Mouse (Mus musculus) forebrain, embryonic 13.5 days (tissue): Measurements from ENCODE around the gene Xpo5. TPM values are rescaled to one million over a fixed set of nuclear protein-coding genes. Genes with fewer than 3 reads are reported as not detected.

Experiments
- ATAC-seq: fragments of 200-750 bp; cut with Nextera tagmentation; 2 replicates; pipeline ENCODE4 v1.8.0; 2017
- H3K27ac ChIP-seq: fragments of 300-500 bp; sonication (generic); 2 replicates; pipeline ENCODE4 v1.5.1; 2015; ENCODE audit warnings: inconsistent platforms, mild to moderate bottlenecking, moderate library complexity
- H3K27me3 ChIP-seq: fragments of 300-500 bp; sonication (generic); 2 replicates; pipeline ENCODE4 v1.6.1; 2015; ENCODE audit warnings: mild to moderate bottlenecking, inconsistent platforms
- H3K36me3 ChIP-seq: fragments of 300-500 bp; sonication (generic); 2 replicates; pipeline ENCODE4 v1.6.1; 2015; ENCODE audit warnings: mild to moderate bottlenecking, inconsistent platforms; ENCODE audit not compliant: poor library complexity, severe bottlenecking
- H3K4me1 ChIP-seq: fragments of 300-500 bp; sonication (generic); 2 replicates; pipeline ENCODE4 v1.6.1; 2015; ENCODE audit warnings: inconsistent platforms
- H3K4me2 ChIP-seq: fragments of 300-500 bp; sonication (generic); 2 replicates; pipeline ENCODE4 v1.6.1; 2015; ENCODE audit warnings: inconsistent platforms, mild to moderate bottlenecking, moderate library complexity
- H3K4me3 ChIP-seq: fragments of 300-500 bp; sonication (generic); 2 replicates; pipeline ENCODE4 v1.5.1; 2015; ENCODE audit warnings: mild to moderate bottlenecking, inconsistent platforms
- H3K9ac ChIP-seq: fragments of 300-500 bp; sonication (generic); 2 replicates; pipeline ENCODE4 v1.6.1; 2015; ENCODE audit warnings: mild to moderate bottlenecking, inconsistent platforms
- H3K9me3 ChIP-seq: fragments of 300-500 bp; sonication (generic); replicated peaks from 2 replicates; pipeline ENCODE4 v1.6.1; 2016; ENCODE audit warnings: inconsistent platforms
- WGBS: fragments of 180-500 bp; shearing (Covaris S2); methylation state at CpG from one replicate; pipeline ENCODE4 v1.1.7; 2015; 5-methylcytosine and 5-hydroxymethylcytosine counted together
- microRNA counts: library from miRNA; unstranded; fragments of <30 nt; microRNA quantifications from one replicate; lab custom pipeline; 2016
- microRNA-seq: library from miRNA; unstranded; fragments of <30 nt; microRNA quantifications from one replicate; pipeline ENCODE4, GENCODE M21; 2016
- polyA plus RNA-seq: library from polyadenylated mRNA; unstranded; fragments of >200 nt; fragmentation: Nextera tagmentation; extraction: Ambion mirVana; gene quantifications from 2 replicates; pipeline ENCODE4 v1.2.1, GENCODE M21; 2015

Gene Xpo5
- polyA plus RNA-seq, 1 experiment from 2014 or later = 45.0 TPM

- peaks cover 32% of the 10 kb centered on the region for H3K36me3 ChIP-seq
- WGBS = 94% methylated on average over 12 of the region's 12 CpGs
Measured at GRCm38 (mm10) chr17:46278011-46278765, 75.6 kb downstream of the Xpo5 start.

GRCm38 (mm10) chr17:46282483-46283123, 80.0 kb downstream of the Xpo5 start, which contains the start of gene Tjap1:
Gene Tjap1 (minus strand): TSS chr17:46283026.
- H3K27me3 ChIP-seq = no peaks in the 10 kb centered on the region
- H3K9me3 ChIP-seq = no peaks in the 10 kb centered on the region
- peak within 1 kb of the TSS; percentile 99 for H3K4me2 ChIP-seq
- peak within 1 kb of the TSS; percentile 69; the same call in 1 of the 2 replicates for H3K27ac ChIP-seq
- peak within 1 kb of the TSS; percentile 75 for H3K4me3 ChIP-seq
- under 1% methylated on average over 37 of the region's 37 CpGs for WGBS
- H3K4me1 ChIP-seq = peaks cover 21% of the 10 kb centered on the region
- peak; percentile 99 for ATAC-seq
- peak within 1 kb of the TSS; percentile 87 for H3K9ac ChIP-seq
- H3K36me3 ChIP-seq = peaks cover 24% of the 10 kb centered on the region

More at GRCm38 (mm10) chr17:46278011-46278765, 75.6 kb downstream of the Xpo5 start:
- Histone ChIP-seq H3K27me3 (no peaks in the 10 kb centered on the region), H3K4me1 (peaks cover 15% of the 10 kb centered on the region), H3K9ac (no peak overlapping the region), H3K4me2 (no peak overlapping the region), H3K4me3 (no peak overlapping the region), H3K9me3 (no peaks in the 10 kb centered on the region), H3K27ac (no peak overlapping the region)
- no peak for ATAC-seq

- Histone ChIP-seq H3K4me1 (peaks cover 25% of the 10 kb centered on the region), H3K4me3 (peak overlapping the region; percentile 75), H3K9me3 (no peaks in the 10 kb centered on the region), H3K27me3 (no peaks in the 10 kb centered on the region), H3K36me3 (peaks cover 21% of the 10 kb centered on the region; the same call in 1 of the 2 replicates), H3K4me2 (peak overlapping the region; percentile 99), H3K9ac (no peak overlapping the region; the same call in 1 of the 2 replicates), H3K27ac (no peak overlapping the region)
- 23% methylated on average over 9 of the region's 9 CpGs for WGBS
- no peak; the same call in 1 of the 2 replicates for ATAC-seq
Measured at GRCm38 (mm10) chr17:46283140-46283539, 80.6 kb downstream of the Xpo5 start.

DNA sequence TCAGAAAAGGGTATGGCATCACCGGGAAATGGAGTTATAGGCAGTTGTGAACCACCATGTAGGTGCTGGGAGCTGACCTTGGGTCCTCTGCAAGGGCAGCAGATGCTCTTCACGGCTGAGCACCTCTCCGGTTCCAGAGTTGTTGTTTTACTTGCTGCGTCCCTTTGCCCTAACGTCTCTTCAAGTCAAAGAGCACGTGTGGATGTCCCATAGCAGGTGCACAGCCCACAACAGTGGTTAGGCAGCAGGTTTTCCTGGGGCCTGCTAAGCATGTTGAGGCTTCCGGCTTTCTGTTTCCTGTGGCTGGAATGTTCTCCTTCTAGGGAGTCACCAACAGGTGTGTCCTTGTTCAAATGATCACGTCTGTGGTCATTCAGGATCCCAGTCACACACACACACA, 81.3 kb downstream of the Xpo5 start:
- 86% methylated on average over 8 of the region's 8 CpGs for WGBS
- no peaks in the 10 kb centered on the region for H3K9me3 ChIP-seq
- H3K4me2 ChIP-seq = no peak overlapping the region
- no peak overlapping the region for H3K27ac ChIP-seq
- peaks cover 13% of the 10 kb centered on the region; the same call in 1 of the 2 replicates for H3K36me3 ChIP-seq
- no peak for ATAC-seq
- peaks cover 25% of the 10 kb centered on the region for H3K4me1 ChIP-seq
- H3K27me3 ChIP-seq = no peaks in the 10 kb centered on the region
- no peak overlapping the region for H3K9ac ChIP-seq
- no peak overlapping the region for H3K4me3 ChIP-seq

- Histone ChIP-seq H3K9me3 (no peaks in the 10 kb centered on the region), H3K4me3 (no peak overlapping the region), H3K27ac (no peak overlapping the region), H3K27me3 (0 out of 2 replicates have a peak, but pooled peaks cover 4% of the 10 kb centered on the region), H3K36me3 (peaks cover 7% of the 10 kb centered on the region; the same call in 1 of the 2 replicates), H3K9ac (0 out of 2 replicates have a peak overlapping the region, but pooled peaks have one; percentile 16), H3K4me2 (no peak overlapping the region), H3K4me1 (peaks cover 25% of the 10 kb centered on the region)
- ATAC-seq = no peak
- 63% methylated on average over 7 of the region's 7 CpGs for WGBS
Measured at GRCm38 (mm10) chr17:46284653-46285052, 82.1 kb downstream of the Xpo5 start.

- Histone ChIP-seq H3K36me3 (no peaks in the 10 kb centered on the region), H3K9me3 (no peaks in the 10 kb centered on the region), H3K27me3 (0 out of 2 replicates have a peak, but pooled peaks cover 6% of the 10 kb centered on the region), H3K4me2 (no peak overlapping the region), H3K9ac (no peak overlapping the region), H3K27ac (no peak overlapping the region), H3K4me3 (no peak overlapping the region), H3K4me1 (peaks cover 25% of the 10 kb centered on the region)
- WGBS = 77% methylated on average over 6 of the region's 6 CpGs
- no peak for ATAC-seq
Measured at GRCm38 (mm10) chr17:46285407-46285806, 82.8 kb downstream of the Xpo5 start.

DNA sequence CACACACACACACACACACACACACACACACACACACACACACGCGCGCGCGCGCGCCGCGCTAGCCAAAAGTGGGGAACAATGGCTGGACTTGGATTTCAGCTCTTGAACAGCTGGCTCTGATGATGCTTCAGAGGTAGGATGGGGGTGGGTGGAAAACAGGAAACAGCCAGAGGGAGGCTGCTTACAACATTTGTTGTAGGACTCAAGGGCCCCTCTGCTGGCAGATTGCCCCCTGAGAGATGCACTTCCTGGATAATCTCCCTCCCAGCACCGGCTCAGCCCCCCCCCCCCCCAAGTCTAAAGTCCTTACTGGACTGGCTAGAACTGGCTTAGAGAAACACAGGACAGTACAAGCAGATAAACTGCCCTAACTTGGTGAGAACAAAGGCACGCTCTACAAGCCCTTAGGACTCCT, 85.1 kb downstream of the Xpo5 start:
- Histone ChIP-seq H3K27ac (no peak overlapping the region), H3K4me1 (peaks cover 11% of the 10 kb centered on the region), H3K36me3 (no peaks in the 10 kb centered on the region), H3K9me3 (no peaks in the 10 kb centered on the region), H3K4me3 (no peak overlapping the region), H3K9ac (0 out of 2 replicates have a peak overlapping the region, but pooled peaks have one; percentile 6), H3K4me2 (no peak overlapping the region), H3K27me3 (0 out of 2 replicates have a peak, but pooled peaks cover 12% of the 10 kb centered on the region)
- no peak for ATAC-seq
- 53% methylated on average over 5 of the region's 11 CpGs for WGBS

MicroRNAs within 50 kb of the gene (microRNA counts, 519-probe panel; counts per million panel counts)
- microRNA mmu-miR-693-3p (lab: Ali Mortazavi, UCI) (177 counts per million, percentile 53 among the panel's probes with 10 or more counts), microRNA mmu-miR-693-5p (lab: Ali Mortazavi, UCI) (177 counts per million, percentile 53 among the panel's probes with 10 or more counts)

Small RNA genes within 50 kb of the gene (microRNA-seq; reads per million reads assigned to microRNA genes)
- not detected for gene Mir693

Other genes with a start within 250 kb of the Xpo5 start
- 2.7 and 3.7 TPM in 2 replicates for gene Vegfa, start 170.4 kb upstream of the Xpo5 start, polyA plus RNA-seq
- gene Mrps18a, start 91.8 kb upstream of the Xpo5 start, polyA plus RNA-seq = 136 and 137 TPM in 2 replicates
- 22.1 and 26.1 TPM in 2 replicates for gene Rsph9, start 58.6 kb upstream of the Xpo5 start, polyA plus RNA-seq
- 30.9 and 31.9 TPM in 2 replicates for gene Mad2l1bp, start 49.2 kb upstream of the Xpo5 start, polyA plus RNA-seq
- 38.3 and 43.1 TPM in 2 replicates for gene Gtpbp2, start 41.8 kb upstream of the Xpo5 start, polyA plus RNA-seq
- 10.9 and 11.2 TPM in 2 replicates for gene Polh, start 137 bp upstream of the Xpo5 start, polyA plus RNA-seq
- 96.1 and 110 TPM in 2 replicates for gene Polr1c, start 45.3 kb downstream of the Xpo5 start, polyA plus RNA-seq
- 80.3 and 84.0 TPM in 2 replicates for gene Yipf3, start 45.3 kb downstream of the Xpo5 start, polyA plus RNA-seq
- gene Lrrc73, start 50.7 kb downstream of the Xpo5 start, polyA plus RNA-seq = 4.9 and 5.8 TPM in 2 replicates
- 36.9 and 38.9 TPM in 2 replicates for gene Tjap1, start 80.2 kb downstream of the Xpo5 start, polyA plus RNA-seq
- gene Dlk2, start 94.6 kb downstream of the Xpo5 start, polyA plus RNA-seq = 2.6 and 2.9 TPM in 2 replicates
- 6.3 and 6.4 TPM in 2 replicates for gene Abcc10, start 125.6 kb downstream of the Xpo5 start, polyA plus RNA-seq
- gene Zfp318, start 180.9 kb downstream of the Xpo5 start, polyA plus RNA-seq = 7.2 and 11.0 TPM in 2 replicates
- 0.75 and 0.89 TPM in 2 replicates for gene Crip3, start 226.1 kb downstream of the Xpo5 start, polyA plus RNA-seq
- gene Slc22a7, start 235.7 kb downstream of the Xpo5 start, polyA plus RNA-seq = 0.13 TPM in 1 of 2 replicates, not detected in the other